Comparison of ENCODE assay signal across 8 mouse cellular contexts in the genomic region with DNA sequence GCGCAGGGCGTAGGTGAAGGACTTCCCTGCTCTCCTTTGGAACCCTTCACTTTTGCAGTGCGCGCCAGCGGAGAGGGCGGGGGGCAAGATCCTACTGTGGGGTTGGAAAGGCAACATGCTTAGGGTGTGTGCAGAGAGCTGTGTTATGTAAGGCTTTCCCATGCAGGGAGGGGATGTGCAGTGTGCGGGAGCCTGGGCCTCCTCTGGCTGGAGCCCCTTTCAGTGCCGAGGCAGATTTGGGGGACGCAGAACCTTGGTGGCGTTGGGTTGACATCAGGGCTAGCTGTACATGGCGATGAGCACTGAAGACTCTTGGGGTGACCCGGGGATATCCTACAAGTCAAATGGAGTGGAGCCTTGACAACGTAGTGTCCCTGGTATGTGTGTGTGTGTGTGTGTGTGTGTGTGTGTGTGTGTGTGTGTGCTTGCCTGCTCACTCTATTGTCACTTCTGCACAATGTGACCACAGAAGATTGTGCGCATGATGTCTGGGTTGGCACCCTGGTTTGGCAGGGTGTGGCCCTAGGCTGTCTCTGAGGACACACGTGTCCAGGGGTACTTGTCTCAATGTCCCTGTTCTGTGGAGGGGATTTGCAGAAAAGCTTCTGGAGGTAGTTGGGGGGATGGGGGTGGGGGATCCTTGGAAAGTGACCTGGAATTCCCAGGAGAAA. TPM values are rescaled to one million over a fixed set of nuclear protein-coding genes. Genes with fewer than 3 reads are reported as not detected.
A peak's percentile ranks its signal among the peaks of the same experiment; 100 is the strongest.
DNase-seq lines count a peak whose midpoint lies in the region; ATAC-seq lines count a peak whose summit lies in the region.

No protein-coding gene starts in this region.

- DNase-seq in heart, postnatal 25 days (ENCODE audit: low spot score), result no peak
- no peak for DNase-seq in hindbrain, embryonic 14.5 days (ENCODE audit: low spot score)
- peak; percentile 70 for DNase-seq in lung, postnatal 36 days
- DNase-seq in ovary, postnatal 36 days (ENCODE audit: low spot score), result no peak
- no peak for DNase-seq in gastrocnemius, postnatal 36 days

- no peaks in the 10 kb centered on the region for H3K9me3 ChIP-seq in heart, embryonic 14.5 days (ENCODE audit: control insufficient read depth, low read length)
- no peaks in the 10 kb centered on the region for H3K9me3 ChIP-seq in hindbrain, embryonic 14.5 days (ENCODE audit: control insufficient read depth, low read length)

- peak overlapping the region; percentile 81 to 98 for H3K27ac ChIP-seq in heart, embryonic 14.5 days (replicated peaks in 1 of 2; ENCODE audit: control insufficient read depth in 1 of 2, insufficient read depth in 1 of 2, low read depth in 2 of 2, low read length in 2 of 2)
- H3K27ac ChIP-seq in hindbrain, embryonic 14.5 days, result peak overlapping the region; percentile 7; the same call in 1 of the 2 replicates

- H3K36me3 ChIP-seq in heart, embryonic 14.5 days (ENCODE audit: control insufficient read depth, insufficient read depth, low read length), result no peaks in the 10 kb centered on the region
- no peaks in the 10 kb centered on the region for H3K36me3 ChIP-seq in hindbrain, embryonic 14.5 days (replicated peaks; ENCODE audit: control insufficient read depth, insufficient read depth)

- peak overlapping the region; percentile 97 for H3K9ac ChIP-seq in heart, embryonic 14.5 days (ENCODE audit: low read length)
- H3K9ac ChIP-seq in hindbrain, embryonic 14.5 days, result peak overlapping the region; percentile 28; the same call in 1 of the 2 replicates

- peak overlapping the region; percentile 87 to 94 for H3K4me3 ChIP-seq in heart, embryonic 14.5 days (ENCODE audit: control insufficient read depth in 1 of 2, insufficient read depth in 1 of 2, low read depth in 1 of 2, low read length in 2 of 2)
- H3K4me3 ChIP-seq in hindbrain, embryonic 14.5 days (replicated peaks; ENCODE audit: low read length), result peak overlapping the region; percentile 43

- WGBS in heart, embryonic 14.5 days, result 6% methylated on average over 15 of the region's 15 CpGs
- 15% methylated on average over 13 of the region's 15 CpGs for WGBS in hindbrain, embryonic 14.5 days

- no peaks in the 10 kb centered on the region for H3K27me3 ChIP-seq in heart, embryonic 14.5 days (ENCODE audit: control insufficient read depth, insufficient read depth, low read length)
- H3K27me3 ChIP-seq in hindbrain, embryonic 14.5 days (ENCODE audit: control insufficient read depth, insufficient read depth, low read length), result peaks cover 43% of the 10 kb centered on the region

- peak; percentile 25; the same call in 1 of the 2 replicates for ATAC-seq in heart, embryonic 14.5 days (ENCODE audit: insufficient number of reproducible peaks, insufficient read depth, low FRiP score, low read depth)
- ATAC-seq in activated CD4-positive, CD25-positive, alpha-beta regulatory T cell, adult 4 months, result peak; percentile 15
- peak; percentile 49 for ATAC-seq in hindbrain, embryonic 14.5 days (ENCODE audit: low FRiP score)
- no peak for ATAC-seq in erythroid progenitor cell, adult 5-6 weeks (replicated peaks; ENCODE audit: low FRiP score, poor library complexity, severe bottlenecking)

- H3K4me1 ChIP-seq in heart, embryonic 14.5 days (ENCODE audit: control insufficient read depth in 2 of 2, insufficient read depth in 2 of 2, low read length in 2 of 2), result peaks cover 53 to 72% of the 10 kb centered on the region in 2 experiments
- peaks cover 26% of the 10 kb centered on the region for H3K4me1 ChIP-seq in hindbrain, embryonic 14.5 days (replicated peaks; ENCODE audit: control insufficient read depth, insufficient read depth, low read length)

- peak overlapping the region; percentile 77 for H3K4me2 ChIP-seq in heart, embryonic 14.5 days (ENCODE audit: low read length)
- peak overlapping the region; percentile 67 for H3K4me2 ChIP-seq in hindbrain, embryonic 14.5 days (replicated peaks)

- intact Hi-C loops in heart, postnatal 25 days (cut with DNase I), result no loop called here
- intact Hi-C loops in gastrocnemius, postnatal 36 days (cut with DNase I), result loop anchor here (5.0 kb wide), 1 partner anchor 92 kb away; no protein-coding TSS in a partner anchor

RNA-seq across cellular contexts. Expression of gene Ahnak, which starts 1.5 kb away (rescaled TPM):
- polyA plus RNA-seq in heart, embryonic 14.5 days (2014; fragmentation: Nextera tagmentation; extraction: Ambion mirVana), result 29.4 and 30.6 TPM in 2 replicates
- 100 to 1,000 TPM; 283 to 326 TPM for total RNA-seq in heart, postnatal 25 days (2021)
- 10 to 100 TPM; 47.2 to 60.1 TPM for polyA plus RNA-seq in activated CD4-positive, CD25-positive, alpha-beta regulatory T cell, adult 4 months (2017; shearing (Covaris generic))
- 4.5 and 4.9 TPM in 2 replicates for polyA plus RNA-seq in hindbrain, embryonic 14.5 days (2014; fragmentation: Nextera tagmentation; extraction: Ambion mirVana)
- 13.0 and 13.8 TPM in 2 replicates for total RNA-seq in erythroid progenitor cell, adult 5-6 weeks (2015; ENCODE audit: low replicate concordance)
- 13.3 and 15.7 TPM in 2 replicates for total RNA-seq in erythroid progenitor cell, adult 5-6 weeks (2017; ENCODE audit: low replicate concordance)
- total RNA-seq in gastrocnemius, postnatal 36 days (2021), result 100 to 1,000 TPM; 171 to 208 TPM

RNA-seq across cellular contexts. Expression of gene Eef1g, which starts 23.7 kb away (rescaled TPM):
- polyA plus RNA-seq in heart, embryonic 14.5 days (2014; fragmentation: Nextera tagmentation; extraction: Ambion mirVana), result 234 and 253 TPM in 2 replicates
- 100 to 1,000 TPM; 241 to 256 TPM for total RNA-seq in heart, postnatal 25 days (2021)
- polyA plus RNA-seq in activated CD4-positive, CD25-positive, alpha-beta regulatory T cell, adult 4 months (2017; shearing (Covaris generic)), result 100 to 1,000 TPM; 589 to 842 TPM
- polyA plus RNA-seq in hindbrain, embryonic 14.5 days (2014; fragmentation: Nextera tagmentation; extraction: Ambion mirVana), result 308 and 316 TPM in 2 replicates
- total RNA-seq in erythroid progenitor cell, adult 5-6 weeks (2015; ENCODE audit: low replicate concordance), result 198 and 228 TPM in 2 replicates
- 92.0 and 153 TPM in 2 replicates for total RNA-seq in erythroid progenitor cell, adult 5-6 weeks (2017; ENCODE audit: low replicate concordance)
- 100 to 1,000 TPM; 441 to 447 TPM for total RNA-seq in gastrocnemius, postnatal 36 days (2021)

RNA-seq across cellular contexts. Expression of gene Tut1, which starts 36.9 kb away (rescaled TPM):
- polyA plus RNA-seq in heart, embryonic 14.5 days (2014; fragmentation: Nextera tagmentation; extraction: Ambion mirVana), result 14.5 and 15.6 TPM in 2 replicates
- 1 to 10 TPM; 7.2 to 8.8 TPM for total RNA-seq in heart, postnatal 25 days (2021)
- polyA plus RNA-seq in activated CD4-positive, CD25-positive, alpha-beta regulatory T cell, adult 4 months (2017; shearing (Covaris generic)), result 10 to 100 TPM; 21.3 to 25.1 TPM
- 20.0 and 23.0 TPM in 2 replicates for polyA plus RNA-seq in hindbrain, embryonic 14.5 days (2014; fragmentation: Nextera tagmentation; extraction: Ambion mirVana)
- 0.84 and 3.2 TPM in 2 replicates for total RNA-seq in erythroid progenitor cell, adult 5-6 weeks (2015; ENCODE audit: low replicate concordance)
- total RNA-seq in erythroid progenitor cell, adult 5-6 weeks (2017; ENCODE audit: low replicate concordance), result 3.7 and 4.4 TPM in 2 replicates
- total RNA-seq in gastrocnemius, postnatal 36 days (2021), result 1 to 10 TPM; 6.0 to 7.7 TPM

RNA-seq across cellular contexts. Expression of gene Mta2, which starts 48.9 kb away (rescaled TPM):
- polyA plus RNA-seq in heart, embryonic 14.5 days (2014; fragmentation: Nextera tagmentation; extraction: Ambion mirVana), result 19.8 and 26.5 TPM in 2 replicates
- total RNA-seq in heart, postnatal 25 days (2021), result 10 to 100 TPM; 29.5 to 32.3 TPM
- 100 to 1,000 TPM in 1 of 2 experiments, 10 to 100 TPM in 1; 58.5 to 101 TPM for polyA plus RNA-seq in activated CD4-positive, CD25-positive, alpha-beta regulatory T cell, adult 4 months (2017; shearing (Covaris generic))
- 29.3 and 30.3 TPM in 2 replicates for polyA plus RNA-seq in hindbrain, embryonic 14.5 days (2014; fragmentation: Nextera tagmentation; extraction: Ambion mirVana)
- 59.9 and 70.3 TPM in 2 replicates for total RNA-seq in erythroid progenitor cell, adult 5-6 weeks (2015; ENCODE audit: low replicate concordance)
- 84.2 and 125 TPM in 2 replicates for total RNA-seq in erythroid progenitor cell, adult 5-6 weeks (2017; ENCODE audit: low replicate concordance)
- 10 to 100 TPM; 19.4 to 24.1 TPM for total RNA-seq in gastrocnemius, postnatal 36 days (2021)

Comparison
In these comparisons a context has a peak if more than half of its experiments do, and no peak if none do; other contexts are left out.
1. RNA of gene Ahnak, which starts 1.5 kb away (total RNA-seq): 283 to 326 TPM in heart, postnatal 25 days and 171 to 208 TPM in gastrocnemius, postnatal 36 days; 13.0 to 15.7 TPM in erythroid progenitor cell, adult 5-6 weeks; every median in the first group is over 10 times any median in the second.